Mouse (Mus musculus): ENCODE data around the gene Lmo2. TPM values are rescaled to one million over a fixed set of nuclear protein-coding genes. Genes with fewer than 3 reads are reported as not detected.
"Not testable (repeated sequence)": the region's sequence is repeated elsewhere in the genome, so short reads cannot be mapped to it uniquely, and the experiment has no call there.

The Lmo2 gene
- polyA plus RNA-seq, 1 experiment from 2014 or later = 17.8 TPM

GRCm38 (mm10) chr2:103983146-103983545 lies 25.4 kb downstream of the Lmo2 start:
- Histone ChIP-seq H3K4me3 (ENCODE audit: low read length) (no peak overlapping the region), H3K27ac (ENCODE audit: low read length) (no peak overlapping the region), H3K36me3 (ENCODE audit: control insufficient read depth, insufficient read depth) (no peaks in the 10 kb centered on the region), H3K4me2 (ENCODE audit: low read depth, low read length) (no peak overlapping the region), H3K9me3 (replicated peaks; ENCODE audit: control insufficient read depth, low read length) (no peaks in the 10 kb centered on the region), H3K9ac (ENCODE audit: low read length) (no peak overlapping the region), H3K4me1 (ENCODE audit: control insufficient read depth, insufficient read depth, low read length) (no peaks in the 10 kb centered on the region), H3K27me3 (ENCODE audit: control insufficient read depth, insufficient read depth, low read length) (peaks cover 10% of the 10 kb centered on the region)
- no peak for ATAC-seq (replicated peaks; ENCODE audit: extremely low read depth, insufficient read depth, low FRiP score)
- 86% methylated on average over 10 of the region's 10 CpGs for WGBS

GRCm38 (mm10) chr2:103987595-103987994 lies 29.8 kb downstream of the Lmo2 start:
- H3K4me3 ChIP-seq (ENCODE audit: low read length); H3K9me3 ChIP-seq (replicated peaks; ENCODE audit: control insufficient read depth, low read length); ATAC-seq (replicated peaks; ENCODE audit: extremely low read depth, insufficient read depth, low FRiP score); H3K4me2 ChIP-seq (ENCODE audit: low read depth, low read length); H3K27ac ChIP-seq (ENCODE audit: low read length); H3K4me1 ChIP-seq (ENCODE audit: control insufficient read depth, insufficient read depth, low read length); H3K27me3 ChIP-seq (ENCODE audit: control insufficient read depth, insufficient read depth, low read length); H3K9ac ChIP-seq (ENCODE audit: low read length); H3K36me3 ChIP-seq (ENCODE audit: control insufficient read depth, insufficient read depth): not testable (repeated sequence)
- 61% methylated on average over 5 of the region's 8 CpGs for WGBS

DNA sequence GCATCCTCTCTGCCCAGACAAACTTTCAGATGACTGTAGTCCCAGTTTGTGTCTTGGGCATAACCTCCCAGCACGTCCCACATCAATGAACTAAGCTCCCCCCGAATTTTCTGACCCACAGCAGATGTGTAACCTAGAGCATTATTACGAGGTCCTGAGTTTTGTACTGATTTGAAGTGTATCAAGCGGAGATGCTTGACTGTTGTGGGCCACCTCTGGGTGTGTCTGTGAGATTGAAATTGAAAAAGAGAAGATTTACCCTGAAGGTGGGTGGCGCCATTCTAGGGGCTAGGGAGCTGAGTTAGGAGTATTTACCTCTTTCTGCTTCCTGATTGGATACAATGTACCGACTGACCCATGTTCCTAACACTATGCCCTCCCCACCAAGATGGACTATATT lies 31.9 kb downstream of the Lmo2 start:
- no peak for ATAC-seq (replicated peaks; ENCODE audit: extremely low read depth, insufficient read depth, low FRiP score)
- no peak overlapping the region for H3K4me3 ChIP-seq (ENCODE audit: low read length)
- H3K9me3 ChIP-seq (replicated peaks; ENCODE audit: control insufficient read depth, low read length) = no peaks in the 10 kb centered on the region
- no peak overlapping the region for H3K27ac ChIP-seq (ENCODE audit: low read length)
- H3K36me3 ChIP-seq (ENCODE audit: control insufficient read depth, insufficient read depth) = no peaks in the 10 kb centered on the region
- no peak overlapping the region for H3K4me2 ChIP-seq (ENCODE audit: low read depth, low read length)
- no peaks in the 10 kb centered on the region for H3K4me1 ChIP-seq (ENCODE audit: control insufficient read depth, insufficient read depth, low read length)
- no peak overlapping the region for H3K9ac ChIP-seq (ENCODE audit: low read length)
- WGBS = 79% methylated on average over 6 of the region's 6 CpGs
- H3K27me3 ChIP-seq (ENCODE audit: control insufficient read depth, insufficient read depth, low read length) = 0 out of 2 replicates have a peak, but pooled peaks cover 2% of the 10 kb centered on the region

GRCm38 (mm10) chr2:103991303-103991702 lies 33.5 kb downstream of the Lmo2 start:
- no peak for ATAC-seq (replicated peaks; ENCODE audit: extremely low read depth, insufficient read depth, low FRiP score)

GRCm38 (mm10) chr2:103992162-103992561 lies 34.4 kb downstream of the Lmo2 start:
- no peaks in the 10 kb centered on the region for H3K4me1 ChIP-seq (ENCODE audit: control insufficient read depth, insufficient read depth, low read length)
- 55% methylated on average over 9 of the region's 9 CpGs for WGBS
- no peak overlapping the region for H3K4me2 ChIP-seq (ENCODE audit: low read depth, low read length)
- H3K9me3 ChIP-seq (replicated peaks; ENCODE audit: control insufficient read depth, low read length) = no peaks in the 10 kb centered on the region
- H3K27ac ChIP-seq (ENCODE audit: low read length) = no peak overlapping the region
- no peak for ATAC-seq (replicated peaks; ENCODE audit: extremely low read depth, insufficient read depth, low FRiP score)
- no peaks in the 10 kb centered on the region for H3K36me3 ChIP-seq (ENCODE audit: control insufficient read depth, insufficient read depth)
- no peak overlapping the region for H3K4me3 ChIP-seq (ENCODE audit: low read length)
- H3K9ac ChIP-seq (ENCODE audit: low read length) = no peak overlapping the region
- 0 out of 2 replicates have a peak, but pooled peaks cover 2% of the 10 kb centered on the region for H3K27me3 ChIP-seq (ENCODE audit: control insufficient read depth, insufficient read depth, low read length)

More at GRCm38 (mm10) chr2:103991303-103991702, 33.5 kb downstream of the Lmo2 start:
- no peak overlapping the region for H3K9ac ChIP-seq (ENCODE audit: low read length)
- H3K4me3 ChIP-seq (ENCODE audit: low read length) = no peak overlapping the region
- no peak overlapping the region for H3K4me2 ChIP-seq (ENCODE audit: low read depth, low read length)
- H3K4me1 ChIP-seq (ENCODE audit: control insufficient read depth, insufficient read depth, low read length) = no peaks in the 10 kb centered on the region
- no peak overlapping the region for H3K27ac ChIP-seq (ENCODE audit: low read length)
- 0 out of 2 replicates have a peak, but pooled peaks cover 2% of the 10 kb centered on the region for H3K27me3 ChIP-seq (ENCODE audit: control insufficient read depth, insufficient read depth, low read length)
- no peaks in the 10 kb centered on the region for H3K36me3 ChIP-seq (ENCODE audit: control insufficient read depth, insufficient read depth)
- no peaks in the 10 kb centered on the region for H3K9me3 ChIP-seq (replicated peaks; ENCODE audit: control insufficient read depth, low read length)

- H3K27me3 ChIP-seq (ENCODE audit: control insufficient read depth, insufficient read depth, low read length) = 0 out of 2 replicates have a peak, but pooled peaks cover 2% of the 10 kb centered on the region
- H3K9me3 ChIP-seq (replicated peaks; ENCODE audit: control insufficient read depth, low read length) = no peaks in the 10 kb centered on the region
- ATAC-seq (replicated peaks; ENCODE audit: extremely low read depth, insufficient read depth, low FRiP score) = no peak
- H3K27ac ChIP-seq (ENCODE audit: low read length) = no peak overlapping the region
- no peak overlapping the region for H3K4me3 ChIP-seq (ENCODE audit: low read length)
- H3K4me1 ChIP-seq (ENCODE audit: control insufficient read depth, insufficient read depth, low read length) = no peaks in the 10 kb centered on the region
- 35% methylated on average over 17 of the region's 17 CpGs for WGBS
- H3K36me3 ChIP-seq (ENCODE audit: control insufficient read depth, insufficient read depth) = no peaks in the 10 kb centered on the region
- H3K9ac ChIP-seq (ENCODE audit: low read length) = no peak overlapping the region
- H3K4me2 ChIP-seq (ENCODE audit: low read depth, low read length) = no peak overlapping the region
Observed at GRCm38 (mm10) chr2:103992618-103993332, 35.0 kb downstream of the Lmo2 start.

DNA sequence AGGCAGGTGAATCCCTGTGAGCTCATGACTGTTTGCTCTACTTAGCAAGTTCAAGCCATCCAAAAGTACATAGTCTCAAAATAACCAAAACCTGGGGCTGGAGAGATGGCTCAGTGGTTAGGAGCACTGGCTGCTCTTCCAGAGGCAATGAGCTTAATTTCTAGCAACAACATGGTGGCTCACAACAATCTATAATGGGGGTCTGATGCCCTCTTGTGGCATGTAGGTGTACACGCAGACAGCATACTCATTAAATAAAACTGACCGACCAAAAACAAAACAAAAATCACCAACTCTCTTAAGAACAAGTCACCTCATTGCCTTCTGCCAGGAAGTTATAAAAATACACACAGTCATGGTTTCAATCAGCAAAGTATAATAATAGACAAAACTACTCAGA lies 43.3 kb downstream of the Lmo2 start:
- Histone ChIP-seq H3K4me2 (ENCODE audit: low read depth, low read length) (no peak overlapping the region), H3K36me3 (ENCODE audit: control insufficient read depth, insufficient read depth) (no peaks in the 10 kb centered on the region), H3K27ac (ENCODE audit: low read length) (no peak overlapping the region), H3K9me3 (replicated peaks; ENCODE audit: control insufficient read depth, low read length) (no peaks in the 10 kb centered on the region), H3K27me3 (ENCODE audit: control insufficient read depth, insufficient read depth, low read length) (peaks cover 6% of the 10 kb centered on the region), H3K4me3 (ENCODE audit: low read length) (no peak overlapping the region), H3K9ac (ENCODE audit: low read length) (no peak overlapping the region), H3K4me1 (ENCODE audit: control insufficient read depth, insufficient read depth, low read length) (no peaks in the 10 kb centered on the region)
- no peak for ATAC-seq (replicated peaks; ENCODE audit: extremely low read depth, insufficient read depth, low FRiP score)
- WGBS = 26% methylated on average over 2 of the region's 2 CpGs

GRCm38 (mm10) chr2:104001861-104002260 lies 44.1 kb downstream of the Lmo2 start:
- H3K36me3 ChIP-seq (ENCODE audit: control insufficient read depth, insufficient read depth) = no peaks in the 10 kb centered on the region
- 71% methylated on average over 4 of the region's 4 CpGs for WGBS
- no peak for ATAC-seq (replicated peaks; ENCODE audit: extremely low read depth, insufficient read depth, low FRiP score)

GRCm38 (mm10) chr2:104002711-104003413 lies 45.1 kb downstream of the Lmo2 start:
- Histone ChIP-seq H3K27ac (ENCODE audit: low read length) (no peak overlapping the region), H3K4me2 (ENCODE audit: low read depth, low read length) (no peak overlapping the region), H3K4me1 (ENCODE audit: control insufficient read depth, insufficient read depth, low read length) (no peaks in the 10 kb centered on the region), H3K27me3 (ENCODE audit: control insufficient read depth, insufficient read depth, low read length) (peaks cover 6% of the 10 kb centered on the region), H3K36me3 (ENCODE audit: control insufficient read depth, insufficient read depth) (no peaks in the 10 kb centered on the region), H3K9me3 (replicated peaks; ENCODE audit: control insufficient read depth, low read length) (no peaks in the 10 kb centered on the region), H3K9ac (ENCODE audit: low read length) (no peak overlapping the region), H3K4me3 (ENCODE audit: low read length) (no peak overlapping the region)
- WGBS = 28% methylated on average over 16 of the region's 16 CpGs
- no peak for ATAC-seq (replicated peaks; ENCODE audit: extremely low read depth, insufficient read depth, low FRiP score)

More at GRCm38 (mm10) chr2:104001861-104002260, 44.1 kb downstream of the Lmo2 start:
- Histone ChIP-seq H3K9ac (ENCODE audit: low read length) (no peak overlapping the region), H3K27me3 (ENCODE audit: control insufficient read depth, insufficient read depth, low read length) (peaks cover 6% of the 10 kb centered on the region), H3K27ac (ENCODE audit: low read length) (no peak overlapping the region), H3K4me2 (ENCODE audit: low read depth, low read length) (no peak overlapping the region), H3K4me1 (ENCODE audit: control insufficient read depth, insufficient read depth, low read length) (no peaks in the 10 kb centered on the region), H3K4me3 (ENCODE audit: low read length) (no peak overlapping the region), H3K9me3 (replicated peaks; ENCODE audit: control insufficient read depth, low read length) (no peaks in the 10 kb centered on the region)
